Mouse (Mus musculus) forebrain, postnatal 0 days (tissue): ENCODE measurements at regions not wholly inside any gene's neighbourhood (a gene's known extent, or its start where the extent isn't known, plus 50 kb on each side); places are given as distances from the start of the nearest gene placed in this dataset.

Experiments used
- ATAC-seq: fragments of 200-750 bp; cut with Nextera tagmentation; 2 replicates; pipeline ENCODE4 v1.8.0; 2017; ENCODE audit warnings: mild to moderate bottlenecking, moderate library complexity
- DNase-seq: peaks from one replicate; pipeline ENCODE4 v3.0.0-alpha.2; 2015
- H3K27ac ChIP-seq: fragments of 300-500 bp; sonication (generic); 2 replicates; pipeline ENCODE4 v1.5.1; 2014; ENCODE audit warnings: low read depth, mild to moderate bottlenecking, antibody characterized with exemption, low read length, moderate library complexity, mixed read lengths
- H3K27me3 ChIP-seq: fragments of 300-500 bp; sonication (generic); 2 replicates; pipeline ENCODE4 v1.6.1; 2014; ENCODE audit warnings: mild to moderate bottlenecking, low read length, mixed read lengths; ENCODE audit not compliant: insufficient read depth
- H3K36me3 ChIP-seq: fragments of 300-500 bp; sonication (generic); 2 replicates; pipeline ENCODE4 v1.6.1; 2014; ENCODE audit warnings: mild to moderate bottlenecking, moderate library complexity; ENCODE audit not compliant: insufficient read depth
- H3K4me1 ChIP-seq: fragments of 300-500 bp; sonication (generic); 2 replicates; pipeline ENCODE4 v1.6.1; 2014; ENCODE audit warnings: antibody characterized with exemption; ENCODE audit not compliant: insufficient read depth
- H3K4me2 ChIP-seq: fragments of 300-500 bp; sonication (generic); 2 replicates; pipeline ENCODE4 v1.6.1; 2014; ENCODE audit warnings: low read depth, mild to moderate bottlenecking, moderate library complexity
- H3K4me3 ChIP-seq: fragments of 300-500 bp; sonication (generic); 2 replicates; pipeline ENCODE4 v1.5.1; 2014; ENCODE audit warnings: low read depth, low read length, mixed read lengths
- H3K9ac ChIP-seq: fragments of 300-500 bp; sonication (generic); 2 replicates; pipeline ENCODE4 v1.6.1; 2014; ENCODE audit warnings: mild to moderate bottlenecking
- H3K9me3 ChIP-seq: fragments of 300-500 bp; sonication (generic); 2 replicates; pipeline ENCODE4 v1.6.1; 2016; ENCODE audit warnings: low read length
- CTCF ChIP-seq: sonication (generic); IDR thresholded peaks from 2 replicates; pipeline ENCODE4 v1.5.1; 2016; ENCODE audit warnings: antibody characterized with exemption, control low read depth, low read depth
- WGBS: fragments of 180-500 bp; shearing (Covaris S2); extraction: QIAGEN DNeasy Blood & Tissue Kit; methylation state at CpG from one replicate; pipeline ENCODE4 v1.1.7; 2014; 5-methylcytosine and 5-hydroxymethylcytosine counted together

GRCm38 (mm10) chr1:100972303-100972702, 1199.7 kb downstream of the Cntnap5b start:
- Histone ChIP-seq H3K36me3 (no peaks in the 10 kb centered on the region), H3K27me3 (no peaks in the 10 kb centered on the region), H3K9me3 (no peaks in the 10 kb centered on the region), H3K4me3 (no peak overlapping the region), H3K27ac (no peak overlapping the region), H3K4me2 (no peak overlapping the region), H3K9ac (no peak overlapping the region), H3K4me1 (no peaks in the 10 kb centered on the region)
- ATAC-seq, result no peak
- DNase-seq, result no peak
- TF ChIP-seq CTCF, result no peak

DNA sequence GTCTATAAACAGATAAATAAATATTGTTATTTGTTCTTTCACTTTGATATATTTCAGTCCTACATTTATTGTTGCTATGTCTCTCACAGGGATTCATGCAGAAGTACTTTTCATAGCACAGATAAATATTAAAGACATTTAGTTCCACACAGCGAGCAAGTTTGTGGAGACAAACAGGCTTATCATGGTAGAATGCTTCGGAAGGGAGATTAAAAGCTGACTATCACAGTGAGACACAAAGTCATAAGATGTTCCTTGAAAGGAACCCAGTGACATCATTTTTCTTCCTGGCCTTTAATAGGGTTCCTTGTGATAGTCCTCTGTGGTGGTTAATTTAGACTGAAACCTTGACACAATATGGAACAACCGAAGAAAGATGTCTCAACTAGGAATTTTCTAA, 1201.1 kb downstream of the Cntnap5b start:
- Histone ChIP-seq H3K9ac (no peak overlapping the region), H3K36me3 (no peaks in the 10 kb centered on the region), H3K4me3 (no peak overlapping the region), H3K27ac (no peak overlapping the region), H3K4me1 (no peaks in the 10 kb centered on the region), H3K4me2 (no peak overlapping the region), H3K9me3 (no peaks in the 10 kb centered on the region), H3K27me3 (no peaks in the 10 kb centered on the region)
- DNase-seq (no peak), ATAC-seq (no peak)
- WGBS, result 78% methylated on average over 3 of the region's 3 CpGs
- TF ChIP-seq CTCF, result no peak
